In genomic region chr6:51039486-51040180, GRCm38 (mm10) we compare ENCODE assay signal across 19 mouse cellular contexts.
DNase-seq lines count a peak whose midpoint lies in the region; ATAC-seq and TF ChIP-seq lines count a peak whose summit lies in the region.
"Had no signal": no experiment of that assay in that cellular context is flagged by ENCODE, and none has a peak within 500 bp of the region (broad histone marks: within the 10 kb centered on the region; RNA-seq: fewer than 3 reads in every experiment).

No protein-coding gene starts in this region.

- no peak for TF ChIP-seq POLR2A in kidney, adult 2 months (IDR thresholded peaks at IDR 0.05; ENCODE audit: low read depth, low read length)

- peaks cover 37% of the 10 kb centered on the region for H3K4me1 ChIP-seq in kidney, embryonic 15.5 days
- no peaks in the 10 kb centered on the region; the same call in 1 of the 2 replicates for H3K4me1 ChIP-seq in kidney, adult 2 months (ENCODE audit: control insufficient read depth, insufficient read depth, low read length)
- 0 out of 2 replicates have a peak, but pooled peaks cover 4% of the 10 kb centered on the region for H3K4me1 ChIP-seq in embryonic facial prominence, embryonic 14.5 days (ENCODE audit: control insufficient read depth, insufficient read depth, low read length)
- peaks cover 28% of the 10 kb centered on the region for H3K4me1 ChIP-seq in limb, embryonic 12.5 days (replicated peaks)

- 18% methylated on average over 20 of the region's 20 CpGs for WGBS in kidney, embryonic 15.5 days
- WGBS in kidney, adult 2 months = 33% methylated on average over 20 of the region's 20 CpGs
- 61% methylated on average over 20 of the region's 20 CpGs for WGBS in embryonic facial prominence, embryonic 14.5 days
- WGBS in limb, embryonic 12.5 days = 12% methylated on average over 20 of the region's 20 CpGs

- no peak for DNase-seq in kidney, adult 2 months
- no peak for DNase-seq in embryonic facial prominence, embryonic 14.5 days (ENCODE audit: low spot score)
- peak; percentile 69 for DNase-seq in forelimb bud, embryonic 11.5 days (ENCODE audit: low read depth, low spot score)
- DNase-seq in retina, postnatal 1 day = no peak
- DNase-seq in layer of hippocampus, adult 9-10 months (ENCODE audit: low spot score) = no peak
- no peak for DNase-seq in urinary bladder, postnatal 14 days (ENCODE audit: low spot score)
- DNase-seq: adrenal gland, adult 8-10 months; adrenal gland, postnatal 36 days; cerebellum, adult 2 months; cerebellum, postnatal 14 days; embryo, embryonic 11 days; gastrocnemius, postnatal 14 days; heart, postnatal 36 days had no signal

- H3K9me3 ChIP-seq in kidney, embryonic 15.5 days (replicated peaks) = no peaks in the 10 kb centered on the region
- no peaks in the 10 kb centered on the region for H3K9me3 ChIP-seq in embryonic facial prominence, embryonic 14.5 days (ENCODE audit: control insufficient read depth, low read length)
- no peaks in the 10 kb centered on the region for H3K9me3 ChIP-seq in limb, embryonic 12.5 days
- H3K9me3 ChIP-seq: forebrain, embryonic 12.5 days; heart, embryonic 13.5 days had no signal

- no peak for TF ChIP-seq CTCF in kidney, adult 2 months (conservative IDR thresholded peaks at IDR 0.05; ENCODE audit: insufficient read depth, insufficient read length, low read depth, low read length)

- ATAC-seq in kidney, embryonic 15.5 days (replicated peaks; ENCODE audit: low FRiP score) = peak; percentile 73
- ATAC-seq in embryonic facial prominence, embryonic 14.5 days (ENCODE audit: low read depth) = no peak
- 0 out of 2 replicates have a peak, but pooled peaks have one; percentile 30 for ATAC-seq in limb, embryonic 12.5 days (ENCODE audit: insufficient number of reproducible peaks, insufficient read depth, low FRiP score, low TSS enrichment, low read depth)
- ATAC-seq: forebrain, embryonic 16.5 days; hindbrain, embryonic 16.5 days had no signal

- H3K27ac ChIP-seq in kidney, embryonic 15.5 days = peak overlapping the region; percentile 74
- no peak overlapping the region for H3K27ac ChIP-seq in kidney, adult 2 months (ENCODE audit: insufficient read depth, low read depth, low read length)
- peak overlapping the region; percentile 35; the same call in 1 of the 2 replicates for H3K27ac ChIP-seq in embryonic facial prominence, embryonic 14.5 days (replicated peaks; ENCODE audit: low read depth, low read length)
- no peak overlapping the region for H3K27ac ChIP-seq in limb, embryonic 12.5 days
- H3K27ac ChIP-seq: forebrain, embryonic 12.5 days; heart, embryonic 13.5 days had no signal

- H3K9ac ChIP-seq in kidney, embryonic 15.5 days = no peak overlapping the region
- no peak overlapping the region for H3K9ac ChIP-seq in embryonic facial prominence, embryonic 14.5 days (ENCODE audit: low read depth, low read length)
- no peak overlapping the region for H3K9ac ChIP-seq in limb, embryonic 12.5 days (replicated peaks)
- H3K9ac ChIP-seq: forebrain, embryonic 12.5 days; heart, embryonic 13.5 days had no signal

- peaks cover 4% of the 10 kb centered on the region; the same call in 1 of the 2 replicates for H3K27me3 ChIP-seq in kidney, embryonic 15.5 days
- H3K27me3 ChIP-seq in kidney, adult 2 months (replicated peaks; ENCODE audit: control insufficient read depth, insufficient read depth, low read length) = no peaks in the 10 kb centered on the region
- H3K27me3 ChIP-seq in embryonic facial prominence, embryonic 14.5 days (replicated peaks; ENCODE audit: control insufficient read depth, insufficient read depth, low read length) = no peaks in the 10 kb centered on the region
- H3K27me3 ChIP-seq in limb, embryonic 12.5 days = peaks cover 53% of the 10 kb centered on the region
- H3K27me3 ChIP-seq: forebrain, embryonic 12.5 days had no signal

- peak overlapping the region; percentile 41 for H3K4me2 ChIP-seq in kidney, embryonic 15.5 days
- H3K4me2 ChIP-seq in embryonic facial prominence, embryonic 14.5 days (ENCODE audit: low read depth, low read length) = no peak overlapping the region
- H3K4me2 ChIP-seq in limb, embryonic 12.5 days = peak overlapping the region; percentile 37
- H3K4me2 ChIP-seq: forebrain, embryonic 12.5 days; heart, embryonic 13.5 days had no signal

- no peaks in the 10 kb centered on the region for H3K36me3 ChIP-seq in kidney, embryonic 15.5 days
- no peaks in the 10 kb centered on the region for H3K36me3 ChIP-seq in kidney, adult 2 months (ENCODE audit: control insufficient read depth, insufficient read depth, low read length)
- no peaks in the 10 kb centered on the region for H3K36me3 ChIP-seq in embryonic facial prominence, embryonic 14.5 days (ENCODE audit: control insufficient read depth, insufficient read depth, low read length)
- no peaks in the 10 kb centered on the region for H3K36me3 ChIP-seq in limb, embryonic 12.5 days
- H3K36me3 ChIP-seq: forebrain, embryonic 12.5 days; heart, embryonic 13.5 days had no signal

- no peak overlapping the region for H3K4me3 ChIP-seq in kidney, embryonic 15.5 days (replicated peaks)
- H3K4me3 ChIP-seq in kidney, adult 2 months (ENCODE audit: insufficient read depth, low read depth, low read length) = no peak overlapping the region
- H3K4me3 ChIP-seq in embryonic facial prominence, embryonic 14.5 days (ENCODE audit: low read depth, low read length) = no peak overlapping the region
- H3K4me3 ChIP-seq in limb, embryonic 12.5 days (replicated peaks) = no peak overlapping the region
- H3K4me3 ChIP-seq: forebrain, embryonic 12.5 days; heart, embryonic 13.5 days had no signal

Comparison
In these comparisons a context has a peak if more than half of its experiments do, and no peak if none do; other contexts are left out.
1. H3K27ac ChIP-seq: peak in kidney, embryonic 15.5 days (single experiment) and embryonic facial prominence, embryonic 14.5 days (single experiment); none in kidney, adult 2 months (single experiment) and limb, embryonic 12.5 days (single experiment).